Comparison of ENCODE assay signal across 8 mouse cellular contexts in genomic region chr8:94528245-94528644, GRCm38 (mm10). TPM values are rescaled to one million over a fixed set of nuclear protein-coding genes. Genes with fewer than 3 reads are reported as not detected.
DNase-seq lines count a peak whose midpoint lies in the region; ATAC-seq and TF ChIP-seq lines count a peak whose summit lies in the region.

No protein-coding gene starts in this region.

- TF ChIP-seq POLR2A in bone marrow macrophage, adult 2 months (IDR thresholded peaks at IDR 0.05; ENCODE audit: borderline replicate concordance, low read depth, low read length): no peak

- no peak overlapping the region for H3K4me2 ChIP-seq in kidney, embryonic 14.5 days (replicated peaks; ENCODE audit: low read depth, low read length)
- no peak overlapping the region for H3K4me2 ChIP-seq in midbrain, postnatal 0 days (ENCODE audit: low read depth, low read length, poor library complexity, severe bottlenecking)

- no peaks in the 10 kb centered on the region; the same call in 1 of the 2 replicates for H3K4me1 ChIP-seq in kidney, embryonic 14.5 days (ENCODE audit: control insufficient read depth, insufficient read depth, low read length)
- peaks cover 9% of the 10 kb centered on the region for H3K4me1 ChIP-seq in E14TG2a.4 (replicated peaks; ENCODE audit: low read depth, low read length)
- no peaks in the 10 kb centered on the region for H3K4me1 ChIP-seq in bone marrow macrophage, adult 2 months (ENCODE audit: control insufficient read depth, insufficient read depth, low read length)
- no peaks in the 10 kb centered on the region for H3K4me1 ChIP-seq in midbrain, postnatal 0 days (ENCODE audit: insufficient read depth, low read length)

- H3K9ac ChIP-seq in kidney, embryonic 14.5 days (ENCODE audit: low read depth, low read length): no peak overlapping the region
- no peak overlapping the region for H3K9ac ChIP-seq in midbrain, postnatal 0 days (replicated peaks; ENCODE audit: low read length, poor library complexity, severe bottlenecking)

- H3K27ac ChIP-seq in kidney, embryonic 14.5 days (ENCODE audit: low read depth, low read length): no peak overlapping the region
- no peak overlapping the region for H3K27ac ChIP-seq in bone marrow macrophage, adult 2 months (ENCODE audit: insufficient read depth, low read depth, low read length)
- H3K27ac ChIP-seq in midbrain, postnatal 0 days (ENCODE audit: low read depth, low read length): no peak overlapping the region

- no peak for ATAC-seq in kidney, embryonic 14.5 days (ENCODE audit: low FRiP score, low TSS enrichment)
- peak; percentile 55 for ATAC-seq in frontal cortex, adult (ENCODE audit: low TSS enrichment)
- no peak for ATAC-seq in midbrain, postnatal 0 days (ENCODE audit: low FRiP score)

- no peaks in the 10 kb centered on the region for H3K36me3 ChIP-seq in kidney, embryonic 14.5 days (ENCODE audit: control insufficient read depth, insufficient read depth, low read length)
- no peaks in the 10 kb centered on the region for H3K36me3 ChIP-seq in E14TG2a.4 (ENCODE audit: insufficient read depth, low read length)
- no peaks in the 10 kb centered on the region for H3K36me3 ChIP-seq in midbrain, postnatal 0 days (ENCODE audit: insufficient read depth, low read length)

- H3K27me3 ChIP-seq in kidney, embryonic 14.5 days (ENCODE audit: control insufficient read depth, insufficient read depth, low read length): peaks cover 2% of the 10 kb centered on the region
- peaks cover 52% of the 10 kb centered on the region for H3K27me3 ChIP-seq in E14TG2a.4 (ENCODE audit: insufficient read depth, low read length)
- no peaks in the 10 kb centered on the region for H3K27me3 ChIP-seq in midbrain, postnatal 0 days (ENCODE audit: insufficient read depth, low read length)

- no peaks in the 10 kb centered on the region for H3K9me3 ChIP-seq in kidney, embryonic 14.5 days (ENCODE audit: control insufficient read depth, low read length)
- no peaks in the 10 kb centered on the region for H3K9me3 ChIP-seq in E14TG2a.4 (ENCODE audit: low read length)
- H3K9me3 ChIP-seq in midbrain, postnatal 0 days (ENCODE audit: low read length): no peaks in the 10 kb centered on the region

- no peak overlapping the region for H3K4me3 ChIP-seq in kidney, embryonic 14.5 days (ENCODE audit: low read length)
- H3K4me3 ChIP-seq in E14TG2a.4 (replicated peaks; ENCODE audit: low read length): no peak overlapping the region
- no peak overlapping the region for H3K4me3 ChIP-seq in bone marrow macrophage, adult 2 months (ENCODE audit: insufficient read depth, low read length)
- H3K4me3 ChIP-seq in midbrain, postnatal 0 days (ENCODE audit: low read depth, low read length): no peak overlapping the region

- TF ChIP-seq CTCF in E14TG2a.4 (conservative IDR thresholded peaks at IDR 0.05; ENCODE audit: low read length): peak; percentile 86
- TF ChIP-seq CTCF in bone marrow macrophage, adult 2 months (IDR thresholded peaks at IDR 0.05; ENCODE audit: low read depth, low read length): peak; percentile 57
- TF ChIP-seq CTCF in midbrain, postnatal 0 days (IDR thresholded peaks at IDR 0.05): peak; percentile 92

- 49% methylated on average over 4 of the region's 4 CpGs for WGBS in kidney, embryonic 14.5 days
- 40% methylated on average over 4 of the region's 4 CpGs for WGBS in midbrain, postnatal 0 days

- peak; percentile 73 for DNase-seq in kidney, adult 11 months
- peak; percentile 74 to 82 for DNase-seq in layer of hippocampus, postnatal 10 days (ENCODE audit: low spot score in 2 of 2)
- DNase-seq in midbrain, postnatal 0 days (ENCODE audit: low spot score): peak; percentile 67
- no peak for DNase-seq in urinary bladder, postnatal 10 days (ENCODE audit: low spot score)

RNA-seq across cellular contexts. Expression of gene Cpne2, which starts 4.5 kb away (rescaled TPM):
- 13.2 and 13.6 TPM in 2 replicates for polyA plus RNA-seq in kidney, embryonic 14.5 days (2014; fragmentation: Nextera tagmentation; extraction: Ambion mirVana)
- 43.6 and 45.7 TPM in 2 replicates for polyA plus RNA-seq in bone marrow macrophage, adult 2 months (2012; ENCODE audit: insufficient read depth, insufficient read length, missing spikeins)
- total RNA-seq in layer of hippocampus, postnatal 10 days (2021): 10 to 100 TPM; 79.0 to 81.9 TPM
- total RNA-seq in midbrain, postnatal 0 days (2014; rRNA removed): 42.4 and 46.3 TPM in 2 replicates
- polyA plus RNA-seq in midbrain, postnatal 0 days (2015; fragmentation: Nextera tagmentation; extraction: Ambion mirVana): 34.3 and 43.3 TPM in 2 replicates
